Mouse (Mus musculus) embryonic fibroblast, embryonic 13.5 days (primary cell): ENCODE measurements around the gene Olfr1183.

Experiments
- CTCF ChIP-seq: IDR thresholded peaks from 2 replicates; pipeline ENCODE4 v1.5.1; 2011; ENCODE audit warnings: mild to moderate bottlenecking, control low read depth, low read length, moderate library complexity, borderline replicate concordance; ENCODE audit not compliant: insufficient read depth
- POLR2A ChIP-seq: IDR thresholded peaks from 2 replicates; pipeline ENCODE4 v1.6.1; 2011; ENCODE audit warnings: low read depth, mild to moderate bottlenecking, control low read depth, low read length, moderate library complexity

DNA sequence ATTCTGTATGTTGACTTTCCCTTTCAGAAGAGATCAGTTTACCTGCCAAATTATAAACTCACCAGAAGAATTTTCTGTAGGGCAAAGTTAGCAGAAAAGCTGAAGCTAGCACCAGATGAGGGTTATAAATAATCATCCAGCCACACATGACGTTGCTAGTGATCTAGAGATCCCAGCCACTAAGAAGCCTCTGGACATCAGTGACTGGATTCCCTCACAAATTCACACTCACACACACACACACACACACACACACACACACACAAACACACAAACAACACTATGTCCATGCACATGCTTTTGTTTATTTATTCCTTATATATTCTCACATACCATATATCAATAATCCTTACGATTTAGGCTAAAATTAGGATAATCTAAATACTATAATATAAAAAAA lies 35.6 kb upstream of the Olfr1183 start, which contains the start of gene Olfr1180:
- TF ChIP-seq CTCF (no peak), POLR2A (no peak)
